Mouse (Mus musculus) lung, adult 2 months (tissue): ENCODE results near the gene Ccdc102a.

Experiments used
- CTCF ChIP-seq: fragments of 200-500 bp; IDR thresholded peaks from 2 replicates; pipeline ENCODE4 v1.5.1; 2011; ENCODE audit warnings: mild to moderate bottlenecking, low read length, control low read depth; ENCODE audit not compliant: insufficient read depth
- POLR2A ChIP-seq: fragments of 200-500 bp; IDR thresholded peaks from 2 replicates; pipeline ENCODE4 v1.6.1; 2011; ENCODE audit warnings: low read depth, mild to moderate bottlenecking, control low read depth, low read length, borderline replicate concordance; ENCODE audit errors: extremely low read depth

DNA sequence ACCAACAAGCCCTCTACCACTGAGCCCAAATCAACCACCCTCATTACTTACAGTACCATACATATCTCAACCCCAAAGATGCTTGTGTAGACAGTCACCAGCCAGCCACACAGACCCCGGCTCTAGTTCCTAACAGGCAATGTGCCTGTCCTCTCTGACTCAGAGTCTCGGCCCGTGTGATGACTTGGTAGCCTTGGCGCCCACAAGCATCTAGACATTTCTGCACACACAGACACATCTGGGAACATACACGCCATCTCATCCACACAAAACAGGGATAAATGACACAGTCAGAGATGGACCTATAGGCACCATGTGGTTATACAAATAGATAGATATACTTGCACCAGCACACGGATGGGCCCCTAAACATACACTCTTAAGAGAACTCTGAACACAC, 3.6 kb downstream of the Ccdc102a start:
- no peak for TF ChIP-seq CTCF
- no peak for TF ChIP-seq POLR2A
